Mouse (Mus musculus) liver, embryonic 14.5 days (tissue): ENCODE data around the gene Susd3. TPM values are rescaled to one million over a fixed set of nuclear protein-coding genes. Genes with fewer than 3 reads are reported as not detected.

Experiments used
- ATAC-seq: fragments of 200-750 bp; cut with Nextera tagmentation; 2 replicates; pipeline ENCODE4 v1.8.0; 2017; ENCODE audit warnings: moderate number of reproducible peaks, mild to moderate bottlenecking, moderate library complexity; ENCODE audit not compliant: insufficient read depth
- DNase-seq, 3 experiments: peaks; one replicate each; pipeline ENCODE4 v3.0.0-alpha.2; 2012 to 2013; ENCODE audit warnings: low read depth in 3 of 3, low spot score in 3 of 3
- H3K27ac ChIP-seq: fragments of 300-500 bp; sonication (generic); 2 replicates; pipeline ENCODE4 v1.5.1; 2014; ENCODE audit warnings: moderate library complexity, mild to moderate bottlenecking, control low read depth, inconsistent platforms
- H3K27me3 ChIP-seq: fragments of 300-500 bp; sonication (generic); 2 replicates; pipeline ENCODE4 v1.6.1; 2014; ENCODE audit warnings: mild to moderate bottlenecking, low read length, moderate library complexity; ENCODE audit not compliant: control insufficient read depth, insufficient read depth
- H3K36me3 ChIP-seq: fragments of 300-500 bp; sonication (generic); replicated peaks from 2 replicates; pipeline ENCODE4 v1.6.1; 2014; ENCODE audit warnings: low read depth; ENCODE audit not compliant: control insufficient read depth, insufficient read depth
- H3K4me1 ChIP-seq, 2 experiments: fragments of 200-500 bp in 1 of 2; fragments of 300-500 bp in 1 of 2; sonication (generic) in 1 of 2; replicated peaks; 2 replicates each; pipeline ENCODE4 v1.6.1; 2012 to 2014; ENCODE audit warnings: antibody characterized with exemption in 1 of 2, inconsistent platforms in 1 of 2, low read length in 1 of 2; ENCODE audit not compliant: control insufficient read depth in 2 of 2, insufficient read depth in 2 of 2
- H3K4me2 ChIP-seq: fragments of 300-500 bp; sonication (generic); 2 replicates; pipeline ENCODE4 v1.6.1; 2014; ENCODE audit warnings: low read depth, mild to moderate bottlenecking, control low read depth, moderate library complexity
- H3K4me3 ChIP-seq, 2 experiments: fragments of 200-500 bp in 1 of 2; fragments of 300-500 bp in 1 of 2; sonication (generic) in 1 of 2; 2 replicates each; pipeline ENCODE4 v1.5.1; 2012 to 2014; ENCODE audit warnings: low read depth in 2 of 2, low read length in 2 of 2, mild to moderate bottlenecking in 2 of 2, control low read depth in 1 of 2, inconsistent platforms in 1 of 2, moderate library complexity in 1 of 2; ENCODE audit not compliant: insufficient read depth in 1 of 2
- H3K9ac ChIP-seq: fragments of 300-500 bp; sonication (generic); replicated peaks from 2 replicates; pipeline ENCODE4 v1.6.1; 2014; ENCODE audit warnings: mild to moderate bottlenecking, control low read depth, moderate library complexity
- H3K9me3 ChIP-seq: fragments of 300-500 bp; sonication (generic); 2 replicates; pipeline ENCODE4 v1.6.1; 2016; ENCODE audit warnings: low read length, mixed read lengths; ENCODE audit not compliant: control insufficient read depth
- CTCF ChIP-seq: IDR thresholded peaks from 2 replicates; pipeline ENCODE4 v1.5.1; 2016; ENCODE audit warnings: antibody characterized with exemption, low read depth, control low read depth
- EP300 ChIP-seq: IDR thresholded peaks from 2 replicates; pipeline ENCODE4 v1.6.1; 2016; ENCODE audit warnings: antibody characterized with exemption, low read depth
- WGBS: fragments of 180-500 bp; shearing (Covaris S2); extraction: QIAGEN DNeasy Blood & Tissue Kit; methylation state at CpG from one replicate; pipeline ENCODE4 v1.1.7; 2014; ENCODE audit not compliant: insufficient replicate concordance; 5-methylcytosine and 5-hydroxymethylcytosine counted together
- polyA plus RNA-seq, 2 experiments: library from polyadenylated mRNA; depleted of rRNA in 1 of 2; stranded (reverse) in 1 of 2; unstranded in 1 of 2; fragments of >200 nt; fragmentation: Nextera tagmentation in 1 of 2; extraction: Ambion mirVana in 1 of 2; gene quantifications; 2 replicates each; pipeline versions ENCODE4 v1.2.1 to v1.2.3; 2012 to 2014

The Susd3 gene
- polyA plus RNA-seq, 2 experiments: 1.1 to 1.2 TPM

DNA sequence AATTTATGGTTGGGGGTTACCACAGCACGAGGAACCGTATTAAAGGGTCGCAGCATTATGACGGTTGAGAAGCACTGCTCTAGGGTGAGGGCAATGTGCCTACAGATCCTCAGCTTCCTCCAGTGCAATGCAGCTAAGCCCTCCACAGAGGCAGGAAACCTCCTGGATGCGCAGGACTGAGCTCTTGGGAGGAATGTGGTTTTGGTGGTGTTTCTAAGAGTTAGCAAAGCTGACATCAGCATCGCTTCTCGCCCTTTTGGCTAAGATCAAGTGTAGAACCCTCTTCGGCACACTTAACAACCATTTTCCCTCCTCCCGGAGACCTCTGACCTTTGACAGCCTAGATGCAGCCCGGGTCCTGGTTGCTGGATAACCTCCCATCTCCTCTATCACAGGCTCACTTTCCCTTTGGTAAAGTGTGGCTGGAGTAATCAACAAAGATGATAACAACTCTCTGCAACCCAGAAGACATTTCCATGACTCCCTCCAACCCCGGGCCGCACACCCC, 1.2 kb downstream of the Susd3 start:
- peaks cover 15% of the 10 kb centered on the region for H3K27me3 ChIP-seq
- H3K4me2 ChIP-seq: peak overlapping the region; percentile 67
- TF ChIP-seq CTCF: no peak
- TF ChIP-seq EP300: no peak
- 12% methylated on average over 12 of the region's 12 CpGs for WGBS
- no peak overlapping the region for H3K9ac ChIP-seq
- ATAC-seq: no peak
- peaks cover 0 to 23% of the 10 kb centered on the region in 2 experiments for H3K4me1 ChIP-seq
- DNase-seq: no peak
- H3K4me3 ChIP-seq: peak overlapping the region; percentile 22 to 43
- no peaks in the 10 kb centered on the region for H3K9me3 ChIP-seq
- no peak overlapping the region for H3K27ac ChIP-seq
- H3K36me3 ChIP-seq: no peaks in the 10 kb centered on the region

DNA sequence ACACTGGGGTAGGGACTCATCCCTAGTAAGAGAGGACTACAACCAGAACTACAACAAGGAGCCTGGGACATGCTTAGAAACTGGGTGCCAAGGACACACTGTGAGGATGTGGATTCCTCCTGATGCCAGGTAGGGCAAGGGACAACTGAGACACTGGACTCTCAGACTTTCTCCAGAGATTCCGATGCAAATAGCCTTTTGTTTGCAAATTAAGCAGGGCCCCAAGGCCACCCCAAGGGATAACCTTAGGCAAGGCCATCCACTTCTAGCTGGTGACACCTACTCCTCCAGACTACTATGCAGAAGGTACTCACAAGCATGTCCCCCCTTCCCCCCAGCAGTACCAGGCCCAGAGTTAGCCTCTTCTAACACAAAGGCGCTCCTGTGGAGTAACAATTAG, 1.9 kb downstream of the Susd3 start:
- no peak overlapping the region for H3K4me3 ChIP-seq
- no peak overlapping the region for H3K4me2 ChIP-seq
- ATAC-seq (no peak), DNase-seq (no peak)
- peaks cover 0 to 27% of the 10 kb centered on the region in 2 experiments for H3K4me1 ChIP-seq
- WGBS: 63% methylated on average over 2 of the region's 2 CpGs
- H3K9ac ChIP-seq: no peak overlapping the region
- no peaks in the 10 kb centered on the region for H3K36me3 ChIP-seq
- no peaks in the 10 kb centered on the region for H3K9me3 ChIP-seq
- no peak overlapping the region for H3K27ac ChIP-seq
- H3K27me3 ChIP-seq: peaks cover 15% of the 10 kb centered on the region
- TF ChIP-seq EP300 (no peak), CTCF (no peak)

DNA sequence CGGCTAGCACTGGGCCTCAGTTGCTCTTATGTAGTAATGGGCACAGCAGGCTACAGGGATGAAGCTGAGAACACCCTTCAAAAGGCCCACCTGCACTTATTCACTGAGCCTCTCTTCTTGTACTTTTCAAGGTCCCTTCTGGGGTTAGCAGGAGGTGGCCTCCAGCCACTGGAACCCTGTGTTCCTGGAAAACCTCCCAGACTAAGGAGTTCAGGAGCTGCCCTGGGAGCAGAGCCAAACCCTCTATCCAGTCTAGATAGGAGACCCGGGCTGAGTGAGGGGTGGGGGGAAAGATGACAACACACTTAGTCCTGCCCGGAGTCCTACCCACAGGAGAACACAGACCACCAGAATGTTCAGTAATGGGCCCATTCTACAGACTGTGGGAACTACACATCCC, 2.5 kb downstream of the Susd3 start:
- Histone ChIP-seq H3K9me3 (no peaks in the 10 kb centered on the region), H3K4me3 (no peak overlapping the region), H3K27me3 (peaks cover 15% of the 10 kb centered on the region), H3K27ac (no peak overlapping the region), H3K4me1 (peaks cover 0 to 27% of the 10 kb centered on the region in 2 experiments), H3K36me3 (no peaks in the 10 kb centered on the region), H3K9ac (no peak overlapping the region), H3K4me2 (no peak overlapping the region)
- 51% methylated on average over 3 of the region's 3 CpGs for WGBS
- no peak for TF ChIP-seq CTCF
- TF ChIP-seq EP300: no peak
- ATAC-seq (no peak), DNase-seq (no peak)

DNA sequence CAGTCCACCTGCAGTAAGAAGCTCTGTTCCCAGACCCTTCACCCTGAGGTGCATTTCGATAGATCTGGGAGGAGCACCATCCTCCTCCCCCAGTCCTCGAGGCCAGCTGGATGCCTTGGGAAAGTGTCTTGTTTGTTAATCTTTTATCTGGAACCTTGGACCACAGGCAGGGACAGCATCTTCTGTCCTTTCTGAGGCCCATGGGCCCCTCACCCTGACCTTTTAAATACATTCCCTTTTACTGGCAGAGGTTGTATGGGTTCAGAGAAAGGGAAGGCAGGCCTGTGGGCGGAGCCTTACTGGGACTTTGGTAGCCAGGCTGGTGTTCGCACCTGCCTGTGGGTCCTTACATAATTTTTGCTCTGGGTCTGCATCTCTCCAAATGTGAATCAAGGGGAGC, 3.3 kb downstream of the Susd3 start:
- Histone ChIP-seq H3K9ac (no peak overlapping the region), H3K4me1 (peaks cover 0 to 25% of the 10 kb centered on the region in 2 experiments), H3K36me3 (no peaks in the 10 kb centered on the region), H3K4me2 (no peak overlapping the region), H3K27me3 (peaks cover 15% of the 10 kb centered on the region), H3K9me3 (no peaks in the 10 kb centered on the region), H3K27ac (no peak overlapping the region), H3K4me3 (no peak overlapping the region)
- WGBS: 55% methylated on average over 4 of the region's 4 CpGs
- no peak for DNase-seq
- TF ChIP-seq EP300 (no peak), CTCF (no peak)
- no peak for ATAC-seq

DNA sequence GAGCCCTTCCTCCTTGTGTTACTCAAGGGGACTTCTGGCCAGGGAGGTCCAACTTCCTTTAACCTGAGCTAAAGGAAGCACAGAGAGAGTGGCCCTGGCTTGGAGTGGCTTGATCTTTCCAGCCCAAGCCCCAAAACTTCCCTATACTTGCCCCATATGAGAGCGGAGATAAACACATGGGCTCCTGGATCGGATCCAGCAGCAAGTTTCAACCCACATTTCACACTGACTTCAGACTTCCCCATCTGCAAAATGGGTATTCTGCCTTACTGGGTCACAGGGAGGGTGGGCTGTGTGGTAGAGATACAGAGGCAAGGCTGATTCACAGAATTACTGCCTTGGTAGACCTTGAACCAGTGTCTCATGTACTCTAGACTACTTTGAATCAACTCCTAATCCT, 5.0 kb downstream of the Susd3 start:
- TF ChIP-seq EP300: no peak
- TF ChIP-seq CTCF: no peak
- Histone ChIP-seq H3K9ac (no peak overlapping the region), H3K4me1 (peaks cover 0 to 24% of the 10 kb centered on the region in 2 experiments), H3K4me3 (no peak overlapping the region), H3K9me3 (no peaks in the 10 kb centered on the region), H3K27me3 (peaks cover 15% of the 10 kb centered on the region), H3K4me2 (no peak overlapping the region), H3K27ac (no peak overlapping the region), H3K36me3 (no peaks in the 10 kb centered on the region)
- ATAC-seq (no peak), DNase-seq (no peak)
- WGBS: 35% methylated on average over 2 of the region's 2 CpGs
